Mouse (Mus musculus): ENCODE results near the gene Nr2f6. TPM values are rescaled to one million over a fixed set of nuclear protein-coding genes. Genes with fewer than 3 reads are reported as not detected.
"Not testable (repeated sequence)": the region's sequence is repeated elsewhere in the genome, so short reads cannot be mapped to it uniquely, and the experiment has no call there.

The Nr2f6 gene
- polyA plus RNA-seq, 1 experiment from 2014 or later = 43.4 TPM

DNA sequence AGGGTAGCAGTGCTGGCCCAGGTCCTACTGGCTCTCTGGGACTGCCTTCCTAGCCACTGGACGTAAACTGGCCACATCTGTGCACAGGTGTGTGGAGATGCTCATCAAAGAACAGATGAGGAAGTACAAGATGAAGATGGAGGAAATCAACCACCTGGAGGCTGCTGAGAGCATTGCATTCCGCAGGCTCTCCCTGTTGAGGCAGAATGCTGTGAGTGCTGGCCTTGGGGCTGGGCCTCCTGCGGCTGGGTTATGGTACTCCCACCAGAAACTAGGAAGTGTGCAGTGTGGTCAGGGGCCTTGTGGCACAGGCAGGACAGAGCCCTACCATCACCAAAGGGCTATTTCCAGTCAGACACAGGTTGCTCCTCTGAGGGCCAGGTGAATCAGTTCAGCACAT lies 23.7 kb downstream of the Nr2f6 start:
- H3K4me2 ChIP-seq = no peak overlapping the region
- no peak overlapping the region for H3K27ac ChIP-seq
- H3K4me3 ChIP-seq = no peak overlapping the region
- no peaks in the 10 kb centered on the region for H3K27me3 ChIP-seq
- no peaks in the 10 kb centered on the region for H3K4me1 ChIP-seq (replicated peaks)
- WGBS = 91% methylated on average over 3 of the region's 3 CpGs
- no peaks in the 10 kb centered on the region for H3K9me3 ChIP-seq (replicated peaks)
- no peak for ATAC-seq (replicated peaks; ENCODE audit: insufficient number of reproducible peaks, insufficient read depth, low FRiP score, low read depth)
- peaks cover 73% of the 10 kb centered on the region for H3K36me3 ChIP-seq
- no peak overlapping the region for H3K9ac ChIP-seq

- Histone ChIP-seq H3K4me3 (no peak overlapping the region), H3K27ac (no peak overlapping the region), H3K36me3 (peaks cover 90% of the 10 kb centered on the region), H3K9me3 (replicated peaks) (no peaks in the 10 kb centered on the region), H3K9ac (no peak overlapping the region), H3K27me3 (no peaks in the 10 kb centered on the region), H3K4me1 (replicated peaks) (peaks cover 4% of the 10 kb centered on the region; the same call in 1 of the 2 replicates), H3K4me2 (no peak overlapping the region)
- 93% methylated on average over 1 of the region's 1 CpGs for WGBS
- no peak for ATAC-seq (replicated peaks; ENCODE audit: insufficient number of reproducible peaks, insufficient read depth, low FRiP score, low read depth)
Measured at GRCm38 (mm10) chr8:71351520-71351919, 30.2 kb downstream of the Nr2f6 start.

DNA sequence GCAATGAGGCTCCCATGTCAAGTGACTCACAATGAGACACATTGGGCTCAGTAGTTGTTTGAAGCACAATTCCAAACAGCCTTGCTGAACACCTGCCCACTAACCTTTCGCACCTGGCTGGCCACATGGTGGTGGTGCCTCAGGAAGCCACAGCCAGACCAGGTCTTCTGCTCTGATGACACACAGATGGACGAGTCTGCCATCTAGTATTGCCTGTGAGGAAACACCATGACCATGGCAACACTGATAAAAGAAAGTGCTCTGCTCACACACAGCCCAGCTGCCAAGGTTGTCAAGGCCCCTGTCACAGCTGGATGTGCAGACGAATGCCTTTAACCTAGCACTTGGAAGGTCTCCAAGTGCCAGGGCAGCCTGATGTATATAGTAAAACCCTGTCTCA lies 30.6 kb downstream of the Nr2f6 start:
- Histone ChIP-seq H3K9ac (no peak overlapping the region), H3K4me1 (replicated peaks) (peaks cover 4% of the 10 kb centered on the region; the same call in 1 of the 2 replicates), H3K27ac (no peak overlapping the region), H3K36me3 (peaks cover 90% of the 10 kb centered on the region), H3K9me3 (replicated peaks) (no peaks in the 10 kb centered on the region), H3K4me3 (no peak overlapping the region), H3K27me3 (no peaks in the 10 kb centered on the region), H3K4me2 (no peak overlapping the region)
- ATAC-seq (replicated peaks; ENCODE audit: insufficient number of reproducible peaks, insufficient read depth, low FRiP score, low read depth) = no peak; the same call in 1 of the 2 replicates
- WGBS = 48% methylated on average over 3 of the region's 3 CpGs

- H3K4me3 ChIP-seq = no peak overlapping the region
- no peak overlapping the region for H3K9ac ChIP-seq
- no peak overlapping the region for H3K27ac ChIP-seq
- peaks cover 4% of the 10 kb centered on the region; the same call in 1 of the 2 replicates for H3K4me1 ChIP-seq (replicated peaks)
- ATAC-seq (replicated peaks; ENCODE audit: insufficient number of reproducible peaks, insufficient read depth, low FRiP score, low read depth) = no peak
- no peak overlapping the region for H3K4me2 ChIP-seq
- no peaks in the 10 kb centered on the region for H3K27me3 ChIP-seq
- peaks cover 91% of the 10 kb centered on the region for H3K36me3 ChIP-seq
- no peaks in the 10 kb centered on the region for H3K9me3 ChIP-seq (replicated peaks)
- 80% methylated on average over 1 of the region's 1 CpGs for WGBS
Measured at GRCm38 (mm10) chr8:71346581-71346980, 35.2 kb downstream of the Nr2f6 start.

DNA sequence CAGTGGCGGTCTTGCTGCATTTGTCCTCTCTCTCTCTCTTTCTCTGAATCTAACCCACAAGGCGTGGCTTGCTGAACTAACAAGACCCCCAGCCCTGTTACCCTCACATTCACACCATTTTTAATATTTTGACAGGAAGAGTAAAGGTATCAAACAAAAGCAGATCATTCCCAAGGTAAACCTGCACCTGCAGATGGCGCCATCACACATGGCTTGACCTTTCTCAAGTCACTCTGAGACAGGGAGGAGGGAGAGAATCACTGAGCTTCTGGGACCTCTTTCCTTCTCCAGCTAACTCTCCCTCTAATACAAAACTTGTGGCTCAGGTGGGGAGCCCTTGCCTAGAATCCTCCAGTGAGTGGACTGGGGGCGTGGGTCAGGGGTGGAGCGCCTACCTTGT lies 41.1 kb downstream of the Nr2f6 start:
- H3K27ac ChIP-seq = no peak overlapping the region
- H3K4me1 ChIP-seq (replicated peaks) = no peaks in the 10 kb centered on the region
- no peaks in the 10 kb centered on the region for H3K27me3 ChIP-seq
- H3K9me3 ChIP-seq (replicated peaks) = no peaks in the 10 kb centered on the region
- 80% methylated on average over 5 of the region's 5 CpGs for WGBS
- ATAC-seq (replicated peaks; ENCODE audit: insufficient number of reproducible peaks, insufficient read depth, low FRiP score, low read depth) = no peak
- H3K36me3 ChIP-seq = peaks cover 57% of the 10 kb centered on the region
- no peak overlapping the region for H3K4me3 ChIP-seq
- no peak overlapping the region for H3K4me2 ChIP-seq
- no peak overlapping the region for H3K9ac ChIP-seq

- not testable (repeated sequence) for H3K4me2 ChIP-seq; H3K27me3 ChIP-seq; H3K4me3 ChIP-seq; H3K27ac ChIP-seq; H3K4me1 ChIP-seq (replicated peaks); H3K9me3 ChIP-seq (replicated peaks); ATAC-seq (replicated peaks; ENCODE audit: insufficient number of reproducible peaks, insufficient read depth, low FRiP score, low read depth); H3K9ac ChIP-seq
- H3K36me3 ChIP-seq = peaks cover 39% of the 10 kb centered on the region
- 97% methylated on average over 6 of the region's 6 CpGs for WGBS
Measured at GRCm38 (mm10) chr8:71337834-71338233, 43.9 kb downstream of the Nr2f6 start.

GRCm38 (mm10) chr8:71324848-71325247 lies 56.9 kb downstream of the Nr2f6 start:
- Histone ChIP-seq H3K27ac (no peak overlapping the region), H3K36me3 (peaks cover 73% of the 10 kb centered on the region), H3K9ac (no peak overlapping the region), H3K4me1 (replicated peaks) (no peaks in the 10 kb centered on the region), H3K4me2 (no peak overlapping the region), H3K4me3 (no peak overlapping the region), H3K9me3 (replicated peaks) (no peaks in the 10 kb centered on the region), H3K27me3 (no peaks in the 10 kb centered on the region)
- ATAC-seq (replicated peaks; ENCODE audit: insufficient number of reproducible peaks, insufficient read depth, low FRiP score, low read depth) = 0 out of 2 replicates have a peak, but pooled peaks have one; percentile 11
- WGBS = 80% methylated on average over 1 of the region's 1 CpGs

Other genes starting within 250 kb of the Nr2f6 start
- gene Myo9b, start 109.2 kb downstream of the Nr2f6 start, polyA plus RNA-seq (2015; fragmentation: Nextera tagmentation; extraction: Ambion mirVana) = 13.6 and 20.2 TPM in 2 replicates
- gene Haus8, start 109.0 kb downstream of the Nr2f6 start, polyA plus RNA-seq (2015; fragmentation: Nextera tagmentation; extraction: Ambion mirVana) = 114 and 120 TPM in 2 replicates
- 67.6 and 75.3 TPM in 2 replicates for gene Use1, start 15.1 kb downstream of the Nr2f6 start, polyA plus RNA-seq (2015; fragmentation: Nextera tagmentation; extraction: Ambion mirVana)
- gene Ocel1, start 10.7 kb downstream of the Nr2f6 start, polyA plus RNA-seq (2015; fragmentation: Nextera tagmentation; extraction: Ambion mirVana) = 4.9 and 7.2 TPM in 2 replicates
- gene Ushbp1, start 13.8 kb upstream of the Nr2f6 start, polyA plus RNA-seq (2015; fragmentation: Nextera tagmentation; extraction: Ambion mirVana) = 14.6 and 17.3 TPM in 2 replicates
- 75.5 and 89.9 TPM in 2 replicates for gene Babam1, start 14.9 kb upstream of the Nr2f6 start, polyA plus RNA-seq (2015; fragmentation: Nextera tagmentation; extraction: Ambion mirVana)
- gene Ankle1, start 24.1 kb upstream of the Nr2f6 start, polyA plus RNA-seq (2015; fragmentation: Nextera tagmentation; extraction: Ambion mirVana) = 23.0 and 34.0 TPM in 2 replicates
- gene Abhd8, start 81.7 kb upstream of the Nr2f6 start, polyA plus RNA-seq (2015; fragmentation: Nextera tagmentation; extraction: Ambion mirVana) = 34.6 and 45.0 TPM in 2 replicates
- gene Mrpl34, start 83.0 kb upstream of the Nr2f6 start, polyA plus RNA-seq (2015; fragmentation: Nextera tagmentation; extraction: Ambion mirVana) = 149 and 188 TPM in 2 replicates
- 68.4 and 84.1 TPM in 2 replicates for gene Dda1, start 87.2 kb upstream of the Nr2f6 start, polyA plus RNA-seq (2015; fragmentation: Nextera tagmentation; extraction: Ambion mirVana)
- gene Ano8, start 104.0 kb upstream of the Nr2f6 start, polyA plus RNA-seq (2015; fragmentation: Nextera tagmentation; extraction: Ambion mirVana) = 0.81 and 1.9 TPM in 2 replicates
- 10.5 and 11.8 TPM in 2 replicates for gene Gtpbp3, start 106.1 kb upstream of the Nr2f6 start, polyA plus RNA-seq (2015; fragmentation: Nextera tagmentation; extraction: Ambion mirVana)
- gene Plvap, start 129.8 kb upstream of the Nr2f6 start, polyA plus RNA-seq (2015; fragmentation: Nextera tagmentation; extraction: Ambion mirVana) = 87.2 and 113 TPM in 2 replicates
- 0.30 and 0.48 TPM in 2 replicates for gene Ccdc194, start 143.8 kb upstream of the Nr2f6 start, polyA plus RNA-seq (2015; fragmentation: Nextera tagmentation; extraction: Ambion mirVana)
- gene Bst2, start 155.5 kb upstream of the Nr2f6 start, polyA plus RNA-seq (2015; fragmentation: Nextera tagmentation; extraction: Ambion mirVana) = 34.6 and 45.1 TPM in 2 replicates
- gene Mvb12a, start 161.0 kb upstream of the Nr2f6 start, polyA plus RNA-seq (2015; fragmentation: Nextera tagmentation; extraction: Ambion mirVana) = 51.1 and 65.2 TPM in 2 replicates
- gene Tmem221, start 176.9 kb upstream of the Nr2f6 start, polyA plus RNA-seq (2015; fragmentation: Nextera tagmentation; extraction: Ambion mirVana) = 0.42 and 1.1 TPM in 2 replicates
- 0.08 TPM in 1 of 2 replicates, not detected in the other for gene Nxnl1, start 184.6 kb upstream of the Nr2f6 start, polyA plus RNA-seq (2015; fragmentation: Nextera tagmentation; extraction: Ambion mirVana)
- gene Slc27a1, start 186.9 kb upstream of the Nr2f6 start, polyA plus RNA-seq (2015; fragmentation: Nextera tagmentation; extraction: Ambion mirVana) = 18.8 and 27.8 TPM in 2 replicates
- gene Pgls, start 210.2 kb upstream of the Nr2f6 start, polyA plus RNA-seq (2015; fragmentation: Nextera tagmentation; extraction: Ambion mirVana) = 159 and 171 TPM in 2 replicates
- 2.1 and 3.1 TPM in 2 replicates for gene Fam129c, start 215.7 kb upstream of the Nr2f6 start, polyA plus RNA-seq (2015; fragmentation: Nextera tagmentation; extraction: Ambion mirVana)
- 50.4 and 64.5 TPM in 2 replicates for gene Colgalt1, start 229.0 kb upstream of the Nr2f6 start, polyA plus RNA-seq (2015; fragmentation: Nextera tagmentation; extraction: Ambion mirVana)